Mouse (Mus musculus) C2C12 (cell line): ENCODE results near the gene Nsl1.

Source experiments
- CEBPB ChIP-seq: IDR thresholded peaks from one replicate; pipeline ENCODE4 v1.6.1; 2011; ENCODE audit warnings: low read depth, mild to moderate bottlenecking, control low read depth, moderate library complexity
- CTCF ChIP-seq: IDR thresholded peaks from one replicate; pipeline ENCODE4 v1.5.1; 2011; ENCODE audit not compliant: control insufficient read depth, insufficient read depth, insufficient read length
- FOSL1 ChIP-seq: IDR thresholded peaks from one replicate; pipeline ENCODE4 v1.8.0; 2011; ENCODE audit warnings: mild to moderate bottlenecking, low read length; ENCODE audit not compliant: poor library complexity, insufficient read depth, severe bottlenecking
- MAX ChIP-seq: IDR thresholded peaks from one replicate; pipeline ENCODE4 v1.6.1; 2011; ENCODE audit warnings: mild to moderate bottlenecking, control low read depth
- MYOD1 ChIP-seq: IDR thresholded peaks from one replicate; pipeline ENCODE4 v1.6.1; 2011; ENCODE audit warnings: low read depth; ENCODE audit not compliant: control insufficient read depth, insufficient read length
- MYOG ChIP-seq: IDR thresholded peaks from one replicate; pipeline ENCODE4 v1.6.1; 2011; ENCODE audit not compliant: control insufficient read depth, insufficient read length; ENCODE audit errors: extremely low read depth
- USF1 ChIP-seq: IDR thresholded peaks from one replicate; pipeline ENCODE4 v1.6.1; 2011; ENCODE audit warnings: low read depth, mild to moderate bottlenecking, control low read depth, moderate library complexity

DNA sequence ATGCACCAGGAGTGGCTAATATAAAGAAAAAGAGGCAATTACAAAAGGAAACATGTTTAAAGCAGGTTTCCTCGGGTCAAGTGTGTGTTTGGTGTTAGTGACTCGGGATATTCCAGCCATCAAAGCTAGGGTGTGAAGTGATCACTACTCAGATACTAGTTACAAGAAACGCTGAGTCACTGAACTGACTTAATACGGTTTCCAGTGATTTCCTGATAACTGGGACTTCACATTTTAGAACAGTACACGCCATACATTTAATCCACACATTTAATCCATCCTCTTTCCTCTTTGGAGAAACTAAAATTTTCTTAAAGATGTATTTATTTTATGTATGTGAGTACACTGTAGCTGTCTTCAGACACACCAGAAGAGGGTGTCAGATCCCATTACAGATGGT lies 25.1 kb downstream of the Nsl1 start:
- TF ChIP-seq CTCF: no peak
- TF ChIP-seq MAX: no peak
- no peak for TF ChIP-seq USF1
- no peak for TF ChIP-seq MYOG
- TF ChIP-seq MYOD1: no peak
- no peak for TF ChIP-seq CEBPB
- no peak for TF ChIP-seq FOSL1
